Mouse (Mus musculus) forebrain, embryonic 15.5 days (tissue): ENCODE data around the gene Hexb. TPM values are rescaled to one million over a fixed set of nuclear protein-coding genes. Genes with fewer than 3 reads are reported as not detected.
A peak's percentile ranks its signal among the peaks of the same experiment; 100 is the strongest.

Source experiments
- ATAC-seq: fragments of 200-750 bp; cut with Nextera tagmentation; replicated peaks from 2 replicates; pipeline ENCODE4 v1.8.0; 2017; ENCODE audit warnings: mild to moderate bottlenecking, moderate TSS enrichment, moderate library complexity
- H3K27ac ChIP-seq: fragments of 300-500 bp; sonication (generic); replicated peaks from 2 replicates; pipeline ENCODE4 v1.5.1; 2015; ENCODE audit warnings: mild to moderate bottlenecking, inconsistent platforms
- H3K27me3 ChIP-seq: fragments of 300-500 bp; sonication (generic); 2 replicates; pipeline ENCODE4 v1.6.1; 2015; ENCODE audit warnings: inconsistent platforms
- H3K36me3 ChIP-seq: fragments of 300-500 bp; sonication (generic); 2 replicates; pipeline ENCODE4 v1.6.1; 2015; ENCODE audit warnings: mild to moderate bottlenecking, inconsistent platforms
- H3K4me1 ChIP-seq: fragments of 300-500 bp; sonication (generic); 2 replicates; pipeline ENCODE4 v1.6.1; 2015; ENCODE audit warnings: inconsistent platforms
- H3K4me2 ChIP-seq: fragments of 300-500 bp; sonication (generic); replicated peaks from 2 replicates; pipeline ENCODE4 v1.6.1; 2015; ENCODE audit warnings: mild to moderate bottlenecking, inconsistent platforms
- H3K4me3 ChIP-seq: fragments of 300-500 bp; sonication (generic); 2 replicates; pipeline ENCODE4 v1.5.1; 2015; ENCODE audit warnings: mild to moderate bottlenecking, inconsistent platforms
- H3K9ac ChIP-seq: fragments of 300-500 bp; sonication (generic); replicated peaks from 2 replicates; pipeline ENCODE4 v1.6.1; 2015; ENCODE audit warnings: mild to moderate bottlenecking, inconsistent platforms
- H3K9me3 ChIP-seq: fragments of 300-500 bp; sonication (generic); 2 replicates; pipeline ENCODE4 v1.6.1; 2016; ENCODE audit warnings: inconsistent platforms
- WGBS: fragments of 180-500 bp; shearing (Covaris S2); methylation state at CpG from one replicate; pipeline ENCODE4 v1.1.7; 2015; ENCODE audit warnings: mixed read lengths; 5-methylcytosine and 5-hydroxymethylcytosine counted together
- polyA plus RNA-seq: library from polyadenylated mRNA; unstranded; fragments of >200 nt; fragmentation: Nextera tagmentation; extraction: Ambion mirVana; gene quantifications from 2 replicates; pipeline ENCODE4 v1.2.1, GENCODE M21; 2015

Hexb gene
- polyA plus RNA-seq, 1 experiment from 2014 or later, result 34.8 TPM

DNA sequence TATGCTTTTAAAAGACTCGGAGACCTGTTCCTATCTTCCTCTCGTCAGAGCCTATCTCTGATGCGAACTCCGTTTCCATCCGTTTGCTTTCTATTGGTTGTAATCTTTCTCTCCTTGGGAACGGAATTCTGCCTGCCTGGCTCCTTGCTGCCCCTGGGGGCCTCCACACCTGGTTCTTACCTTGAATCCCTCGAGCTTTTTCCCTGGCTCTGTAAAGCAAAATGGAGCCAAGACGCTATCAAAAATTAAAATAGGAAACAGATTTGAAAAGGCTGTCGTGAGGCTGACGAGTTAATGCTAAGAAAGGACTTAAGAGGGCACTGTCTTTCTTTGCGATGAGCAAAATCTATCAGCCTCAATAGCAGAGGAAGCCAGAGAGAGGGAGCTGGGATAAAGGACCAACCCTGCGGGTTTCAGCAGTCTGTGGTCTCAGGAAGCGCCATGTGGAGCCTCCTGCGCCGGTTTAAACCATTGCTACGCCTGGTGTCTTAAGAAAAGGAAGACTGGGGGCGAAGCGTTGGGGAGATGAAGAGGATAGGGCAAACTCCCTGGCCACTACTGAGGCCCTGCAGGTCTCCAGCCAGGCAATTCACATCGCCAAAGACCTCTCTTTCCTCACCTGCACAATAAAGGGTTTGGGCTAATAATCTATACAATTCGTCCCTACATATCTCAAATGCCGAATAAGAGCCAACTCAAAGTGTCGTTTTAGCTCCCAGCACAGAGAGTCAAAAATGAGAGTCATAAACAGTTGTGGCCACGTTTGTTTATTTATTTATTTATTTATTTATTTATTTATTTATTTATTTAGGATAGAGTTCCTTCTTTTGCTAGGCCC is 41.4 kb upstream of the Hexb start:
- Histone ChIP-seq H3K4me3 (peak overlapping the region; percentile 96), H3K9me3 (no peaks in the 10 kb centered on the region), H3K4me2 (peak overlapping the region; percentile 83), H3K27ac (peak overlapping the region; percentile 99), H3K36me3 (no peaks in the 10 kb centered on the region), H3K9ac (peak overlapping the region; percentile 33), H3K27me3 (no peaks in the 10 kb centered on the region), H3K4me1 (peaks cover 56% of the 10 kb centered on the region)
- ATAC-seq, result peak; percentile 47; the same call in 1 of the 2 replicates
- WGBS, result 7% methylated on average over 23 of the region's 23 CpGs

DNA sequence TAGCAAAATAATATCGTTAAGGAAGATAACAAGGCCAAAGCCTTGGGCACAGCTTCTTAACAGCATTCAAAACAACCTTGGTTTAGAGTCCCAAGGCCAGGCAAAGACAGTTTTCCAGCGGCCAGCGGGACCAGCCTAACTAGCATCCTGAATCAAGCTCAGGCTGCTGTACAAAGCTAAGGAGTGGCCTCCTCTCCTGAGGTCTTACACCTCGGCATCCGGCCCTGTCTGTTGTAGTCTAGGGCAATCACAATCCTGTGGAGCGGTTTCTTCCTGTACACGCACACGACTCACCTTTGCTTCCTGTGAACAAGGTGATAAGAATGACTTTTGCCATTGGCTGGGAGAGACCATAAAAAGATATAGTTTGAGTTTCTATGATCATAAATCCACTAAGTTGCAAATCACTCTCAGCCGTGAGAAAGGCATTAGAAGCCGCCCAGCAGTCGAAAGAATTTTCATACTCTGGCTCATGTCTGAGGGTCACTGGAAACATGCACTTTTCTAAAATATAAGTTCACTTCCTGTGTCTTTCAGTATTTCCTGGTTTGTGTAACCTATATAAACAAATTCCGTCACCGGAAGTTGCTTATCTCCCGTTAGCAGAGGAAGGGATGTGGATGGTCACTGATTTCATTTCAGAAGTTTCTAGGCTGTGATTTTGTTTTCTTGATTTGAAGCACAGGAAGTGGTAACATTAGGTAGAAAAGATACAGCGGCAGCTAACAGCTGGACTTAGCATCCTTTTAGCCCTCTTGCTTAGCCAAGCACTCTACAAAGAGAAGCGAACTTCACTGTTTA is 40.2 kb upstream of the Hexb start:
- WGBS, result 38% methylated on average over 16 of the region's 16 CpGs
- H3K4me1 ChIP-seq, result peaks cover 46% of the 10 kb centered on the region

DNA sequence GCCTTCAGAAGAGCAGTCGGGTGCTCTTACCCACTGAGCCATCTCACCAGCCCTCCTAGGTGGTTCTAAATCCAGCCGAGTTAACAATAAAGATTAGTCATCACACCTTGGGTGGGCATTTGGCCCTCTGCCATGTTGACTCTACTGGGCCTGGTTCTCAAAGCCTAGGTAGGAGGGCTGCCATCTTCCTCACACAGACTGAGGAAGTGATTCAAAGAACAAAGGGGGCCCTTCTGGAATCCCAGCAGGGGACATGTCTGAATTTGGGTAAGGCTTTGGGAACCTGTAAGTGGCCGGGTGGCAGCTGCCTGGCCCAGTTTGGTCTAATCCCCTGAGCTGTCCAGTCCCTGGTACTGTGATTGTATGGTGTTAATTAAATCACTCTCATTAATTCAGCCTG is 39.5 kb upstream of the Hexb start:
- Histone ChIP-seq H3K4me2 (no peak overlapping the region), H3K36me3 (no peaks in the 10 kb centered on the region), H3K27ac (peak overlapping the region; percentile 99), H3K27me3 (no peaks in the 10 kb centered on the region), H3K9ac (no peak overlapping the region), H3K4me1 (peaks cover 39% of the 10 kb centered on the region), H3K4me3 (no peak overlapping the region), H3K9me3 (no peaks in the 10 kb centered on the region)
- ATAC-seq, result peak; percentile 23
- 6% methylated on average over 3 of the region's 3 CpGs for WGBS

More for the DNA sequence above, 40.2 kb upstream of the Hexb start:
- Histone ChIP-seq H3K4me2 (no peak overlapping the region), H3K9me3 (no peaks in the 10 kb centered on the region), H3K27ac (peak overlapping the region; percentile 99), H3K27me3 (no peaks in the 10 kb centered on the region), H3K36me3 (no peaks in the 10 kb centered on the region), H3K9ac (no peak overlapping the region), H3K4me3 (no peak overlapping the region)
- no peak for ATAC-seq

DNA sequence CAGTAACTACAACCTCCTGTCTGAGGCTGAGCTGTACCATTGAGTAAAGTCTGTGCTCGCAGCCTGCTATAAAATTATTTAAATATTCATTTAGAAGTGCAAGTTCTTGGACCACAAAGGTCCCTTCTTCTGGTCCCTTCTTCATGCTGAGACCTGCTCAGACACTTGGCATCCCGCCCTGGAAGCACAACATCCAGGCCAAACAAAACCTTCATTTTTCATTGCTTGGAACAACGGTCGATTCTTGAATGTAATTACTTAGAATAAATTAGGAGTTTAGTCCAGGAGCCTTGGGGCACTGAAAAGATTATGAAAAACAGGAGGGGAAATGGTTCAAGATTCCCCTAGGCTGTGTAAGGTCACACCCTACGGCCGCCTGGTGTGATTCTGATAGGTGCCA is 37.8 kb upstream of the Hexb start:
- Histone ChIP-seq H3K4me3 (no peak overlapping the region), H3K9ac (no peak overlapping the region), H3K4me2 (no peak overlapping the region), H3K4me1 (peaks cover 39% of the 10 kb centered on the region), H3K27ac (peak overlapping the region; percentile 50), H3K36me3 (no peaks in the 10 kb centered on the region), H3K27me3 (no peaks in the 10 kb centered on the region), H3K9me3 (no peaks in the 10 kb centered on the region)
- no peak for ATAC-seq
- WGBS, result 24% methylated on average over 6 of the region's 6 CpGs

DNA sequence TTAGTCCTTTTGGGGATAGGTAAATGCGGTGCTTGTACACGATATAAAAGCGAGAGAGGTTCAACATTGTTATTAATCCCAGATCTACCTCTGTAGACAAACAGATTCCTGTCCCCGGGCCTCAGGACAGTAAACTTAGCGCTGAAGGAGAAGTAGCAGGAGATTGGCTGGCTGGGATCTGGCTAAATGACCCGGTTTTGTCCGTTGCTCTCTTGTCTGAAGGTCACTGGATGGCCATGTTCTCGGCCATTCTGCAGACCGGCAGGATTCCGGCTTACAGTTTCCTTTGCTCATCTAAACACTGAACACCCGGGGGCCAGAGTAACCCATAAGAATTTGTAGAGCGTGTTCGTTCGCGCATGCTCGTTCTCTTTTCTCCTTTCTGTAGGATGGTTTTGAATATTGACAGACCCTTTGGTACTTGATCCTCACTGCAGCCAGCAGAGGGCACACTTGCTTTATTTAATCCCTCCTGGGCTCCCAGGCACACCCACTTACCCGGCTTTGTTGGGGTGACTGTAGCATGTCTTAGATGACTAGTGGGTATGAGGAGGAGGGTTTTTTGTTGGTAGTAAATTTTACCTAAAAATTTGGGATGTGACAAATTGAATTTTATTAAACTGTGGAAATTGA is 36.7 kb upstream of the Hexb start:
- no peaks in the 10 kb centered on the region for H3K36me3 ChIP-seq
- no peaks in the 10 kb centered on the region for H3K27me3 ChIP-seq
- H3K4me1 ChIP-seq, result peaks cover 32% of the 10 kb centered on the region
- ATAC-seq, result peak; percentile 66
- H3K4me3 ChIP-seq, result peak overlapping the region; percentile 32
- H3K9ac ChIP-seq, result peak overlapping the region; percentile 38
- H3K27ac ChIP-seq, result no peak overlapping the region
- WGBS, result 17% methylated on average over 17 of the region's 17 CpGs
- no peaks in the 10 kb centered on the region for H3K9me3 ChIP-seq
- H3K4me2 ChIP-seq, result peak overlapping the region; percentile 51

DNA sequence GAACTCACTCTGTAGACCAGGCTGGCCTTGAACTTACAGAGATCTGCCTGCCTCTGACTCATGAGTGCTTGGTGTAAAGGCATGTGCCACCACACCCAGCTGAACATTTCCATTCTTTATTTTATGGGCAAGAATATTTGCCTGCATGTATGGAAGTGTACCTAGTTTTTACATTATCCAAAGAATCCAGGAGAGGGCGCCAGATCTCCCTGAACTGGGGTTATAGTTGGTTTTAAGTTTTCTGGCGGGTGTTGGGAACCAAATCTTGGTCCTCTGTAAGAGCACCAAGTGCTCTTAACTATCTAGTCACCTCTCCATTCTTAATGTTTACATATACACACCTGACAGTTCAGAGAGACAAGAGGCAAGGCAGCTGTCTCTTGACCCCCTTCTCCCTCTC is 34.9 kb upstream of the Hexb start:
- Histone ChIP-seq H3K9me3 (no peaks in the 10 kb centered on the region), H3K36me3 (no peaks in the 10 kb centered on the region), H3K4me1 (peaks cover 14% of the 10 kb centered on the region), H3K4me3 (no peak overlapping the region), H3K4me2 (no peak overlapping the region), H3K9ac (no peak overlapping the region), H3K27me3 (no peaks in the 10 kb centered on the region), H3K27ac (no peak overlapping the region)
- ATAC-seq, result no peak
- 73% methylated on average over 2 of the region's 2 CpGs for WGBS

GRCm38 (mm10) chr13:97230101-97230500 is 31.9 kb upstream of the Hexb start:
- H3K4me2 ChIP-seq, result no peak overlapping the region
- WGBS, result 73% methylated on average over 3 of the region's 3 CpGs
- peaks cover 4% of the 10 kb centered on the region for H3K4me1 ChIP-seq
- no peaks in the 10 kb centered on the region for H3K9me3 ChIP-seq
- H3K36me3 ChIP-seq, result no peaks in the 10 kb centered on the region
- ATAC-seq, result no peak
- no peaks in the 10 kb centered on the region for H3K27me3 ChIP-seq
- no peak overlapping the region for H3K4me3 ChIP-seq
- H3K9ac ChIP-seq, result no peak overlapping the region
- no peak overlapping the region for H3K27ac ChIP-seq

DNA sequence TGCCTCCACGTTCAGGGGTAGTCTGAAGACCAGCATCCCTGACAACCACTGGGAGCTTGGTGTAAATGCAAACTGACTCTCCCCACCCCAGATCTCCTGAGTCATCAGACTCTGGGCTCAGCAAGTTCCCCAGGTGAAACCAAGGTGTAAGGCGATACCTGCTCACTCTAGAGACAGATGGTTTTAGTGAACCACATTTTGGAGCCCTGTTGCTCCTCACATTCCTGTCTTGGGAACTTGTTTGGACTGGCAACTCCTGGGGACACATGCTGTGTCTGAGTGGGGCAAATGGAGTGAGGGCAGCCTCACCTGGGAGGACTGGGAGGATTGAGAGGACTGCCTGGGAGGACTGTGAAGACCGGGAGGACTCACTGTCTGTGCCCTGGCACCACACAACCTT is 29.6 kb upstream of the Hexb start:
- Histone ChIP-seq H3K4me1 (no peaks in the 10 kb centered on the region), H3K4me3 (no peak overlapping the region), H3K9me3 (no peaks in the 10 kb centered on the region), H3K36me3 (no peaks in the 10 kb centered on the region), H3K9ac (no peak overlapping the region), H3K27ac (no peak overlapping the region), H3K4me2 (no peak overlapping the region), H3K27me3 (no peaks in the 10 kb centered on the region)
- ATAC-seq, result no peak
- WGBS, result 92% methylated on average over 3 of the region's 3 CpGs

DNA sequence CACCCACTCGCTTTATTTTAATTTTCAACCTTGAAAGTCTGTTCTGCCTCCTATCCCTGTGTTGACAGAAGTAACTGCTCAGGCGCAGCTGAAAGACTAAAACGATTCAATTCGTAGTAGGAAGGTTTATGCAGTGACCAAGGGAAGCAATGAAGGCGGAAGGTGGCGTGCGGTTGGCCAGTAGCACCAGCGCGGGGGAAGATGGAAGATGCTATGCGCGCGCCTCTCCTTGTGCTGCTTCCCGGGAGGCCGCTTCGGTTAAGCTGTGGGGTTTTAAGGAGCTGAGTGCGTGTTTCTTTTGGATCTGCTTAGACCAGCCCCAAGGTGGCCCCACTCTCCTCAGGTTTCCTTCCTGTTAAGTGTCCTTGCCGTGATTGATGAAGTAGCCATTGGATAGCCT is 27.0 kb upstream of the Hexb start:
- H3K9me3 ChIP-seq, result no peaks in the 10 kb centered on the region
- no peak overlapping the region for H3K27ac ChIP-seq
- WGBS, result 83% methylated on average over 17 of the region's 17 CpGs
- no peak overlapping the region for H3K4me2 ChIP-seq
- H3K36me3 ChIP-seq, result no peaks in the 10 kb centered on the region
- H3K4me3 ChIP-seq, result no peak overlapping the region
- ATAC-seq, result no peak
- H3K27me3 ChIP-seq, result no peaks in the 10 kb centered on the region
- no peak overlapping the region for H3K9ac ChIP-seq
- H3K4me1 ChIP-seq, result no peaks in the 10 kb centered on the region

DNA sequence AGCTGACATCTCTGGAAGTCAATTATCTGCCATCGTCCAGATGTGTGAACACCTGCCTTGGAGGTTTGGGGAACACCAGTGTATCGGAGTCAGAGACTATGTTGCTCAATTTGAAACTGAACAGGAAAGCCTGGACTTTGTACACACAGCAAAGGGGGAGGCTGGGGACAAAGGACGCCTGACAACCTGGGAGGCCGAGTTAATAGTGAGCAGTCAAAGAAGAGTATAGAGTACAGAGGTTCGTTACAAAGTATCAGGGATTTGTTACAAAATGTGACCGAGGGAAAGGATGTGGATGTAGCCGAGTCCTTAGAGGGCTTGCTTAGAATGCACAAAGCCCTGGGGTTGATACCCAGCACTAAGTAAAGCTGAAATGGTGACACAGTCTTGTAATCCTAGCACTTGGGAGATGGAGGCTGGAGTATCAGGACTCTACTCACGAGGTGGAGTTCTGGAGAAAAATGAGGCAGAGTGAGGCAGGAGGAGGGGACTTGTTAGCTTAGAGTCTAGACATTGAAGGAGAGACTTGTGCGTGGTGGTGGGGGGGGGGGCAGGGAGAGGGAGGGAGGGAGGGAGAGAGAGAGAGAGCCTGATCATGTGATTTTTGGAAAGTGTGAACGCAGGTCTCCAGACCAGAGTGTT is 26.3 kb upstream of the Hexb start:
- H3K4me1 ChIP-seq, result no peaks in the 10 kb centered on the region
- WGBS, result 58% methylated on average over 10 of the region's 10 CpGs
- ATAC-seq, result no peak
- no peak overlapping the region for H3K4me2 ChIP-seq
- no peaks in the 10 kb centered on the region for H3K27me3 ChIP-seq
- no peaks in the 10 kb centered on the region for H3K9me3 ChIP-seq
- H3K9ac ChIP-seq, result no peak overlapping the region
- H3K4me3 ChIP-seq, result no peak overlapping the region
- H3K36me3 ChIP-seq, result no peaks in the 10 kb centered on the region
- H3K27ac ChIP-seq, result no peak overlapping the region

DNA sequence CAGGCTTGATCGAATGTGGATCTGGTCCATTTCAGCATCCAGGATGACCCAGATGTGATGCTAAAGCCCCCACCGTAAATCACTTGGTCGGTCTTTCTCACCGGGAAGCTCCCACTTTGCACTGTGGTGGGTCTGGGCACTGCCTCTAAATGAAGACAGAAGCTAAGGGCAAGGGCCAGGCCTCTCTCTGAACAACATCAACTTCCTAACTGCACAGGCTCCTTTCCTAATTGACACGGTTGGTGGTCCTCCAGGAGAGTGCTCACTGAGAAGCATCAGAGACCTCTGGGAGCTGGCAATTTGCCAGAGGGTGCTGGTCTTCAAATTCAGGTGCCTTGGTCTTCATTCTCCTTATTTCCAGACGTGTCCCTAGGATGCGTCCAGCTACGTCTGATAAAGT is 25.7 kb upstream of the Hexb start:
- Histone ChIP-seq H3K27me3 (no peaks in the 10 kb centered on the region), H3K9ac (no peak overlapping the region), H3K4me1 (no peaks in the 10 kb centered on the region), H3K4me2 (no peak overlapping the region), H3K4me3 (no peak overlapping the region), H3K9me3 (no peaks in the 10 kb centered on the region), H3K36me3 (no peaks in the 10 kb centered on the region), H3K27ac (no peak overlapping the region)
- ATAC-seq, result no peak
- 89% methylated on average over 8 of the region's 8 CpGs for WGBS

DNA sequence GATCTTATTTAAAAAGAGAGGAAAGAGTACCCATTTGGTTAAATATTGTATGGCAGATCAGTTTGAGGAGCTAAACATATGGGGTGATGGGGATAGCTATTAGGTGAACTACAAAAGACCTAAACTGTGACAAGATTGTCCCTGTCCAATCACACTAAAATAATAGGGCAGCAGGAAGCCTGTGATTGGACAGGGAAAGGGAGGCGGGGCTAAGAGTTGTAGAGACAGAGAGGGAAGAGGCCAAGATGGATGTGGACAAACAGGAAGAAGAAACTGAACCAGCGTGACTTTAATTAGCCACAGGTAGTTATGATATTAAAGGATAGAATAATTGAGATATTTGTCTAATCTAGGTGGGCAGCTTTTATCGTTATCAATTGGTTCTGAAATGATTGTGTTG is 21.9 kb upstream of the Hexb start:
- H3K4me1 ChIP-seq, result peaks cover 6% of the 10 kb centered on the region; the same call in 1 of the 2 replicates
- H3K27ac ChIP-seq, result no peak overlapping the region
- no peak for ATAC-seq
- no peaks in the 10 kb centered on the region for H3K9me3 ChIP-seq
- no peak overlapping the region for H3K4me2 ChIP-seq
- H3K27me3 ChIP-seq, result no peaks in the 10 kb centered on the region
- H3K4me3 ChIP-seq, result no peak overlapping the region
- WGBS, result 92% methylated on average over 3 of the region's 3 CpGs
- H3K36me3 ChIP-seq, result no peaks in the 10 kb centered on the region
- no peak overlapping the region for H3K9ac ChIP-seq
